Mouse (Mus musculus): ENCODE measurements around the gene Pprc1.

Gene Pprc1

DNA sequence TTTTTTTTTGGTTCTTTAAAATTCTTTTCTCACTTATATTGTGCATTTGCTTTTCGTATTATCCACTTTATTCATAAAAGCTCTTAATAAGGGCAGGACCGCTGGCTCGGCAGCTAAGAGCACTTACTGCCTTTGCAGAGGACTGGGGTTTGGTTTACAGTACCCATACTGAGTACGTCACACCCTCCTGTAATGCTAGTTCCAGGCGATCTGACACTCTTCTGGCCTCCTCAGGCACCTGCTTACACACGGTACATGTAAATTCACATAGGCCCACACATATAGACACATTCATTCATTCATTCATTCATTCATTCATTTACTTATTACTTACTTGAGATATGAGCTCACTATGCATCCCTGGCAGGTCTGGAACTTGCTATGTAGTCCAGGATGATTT lies 76.2 kb downstream of the Pprc1 start:
- DNase-seq (ENCODE audit: low spot score): no peak
